Mouse (Mus musculus) kidney, adult 2 months (tissue): ENCODE measurements at regions not wholly inside any gene's neighbourhood (a gene's known extent, or its start where the extent isn't known, plus 50 kb on each side); places are given as distances from the start of the nearest gene placed in this dataset.

Experiments used
- CTCF ChIP-seq: fragments of 200-500 bp; conservative IDR thresholded peaks from 2 replicates; pipeline ENCODE4 v1.5.1; 2011; ENCODE audit warnings: low read depth, mild to moderate bottlenecking, control low read depth, low read length, moderate library complexity, mixed read lengths; ENCODE audit not compliant: insufficient read depth, insufficient read length
- POLR2A ChIP-seq: fragments of 200-500 bp; IDR thresholded peaks from one replicate; pipeline ENCODE4 v1.6.1; 2011; ENCODE audit warnings: low read depth, low read length, control low read depth

DNA sequence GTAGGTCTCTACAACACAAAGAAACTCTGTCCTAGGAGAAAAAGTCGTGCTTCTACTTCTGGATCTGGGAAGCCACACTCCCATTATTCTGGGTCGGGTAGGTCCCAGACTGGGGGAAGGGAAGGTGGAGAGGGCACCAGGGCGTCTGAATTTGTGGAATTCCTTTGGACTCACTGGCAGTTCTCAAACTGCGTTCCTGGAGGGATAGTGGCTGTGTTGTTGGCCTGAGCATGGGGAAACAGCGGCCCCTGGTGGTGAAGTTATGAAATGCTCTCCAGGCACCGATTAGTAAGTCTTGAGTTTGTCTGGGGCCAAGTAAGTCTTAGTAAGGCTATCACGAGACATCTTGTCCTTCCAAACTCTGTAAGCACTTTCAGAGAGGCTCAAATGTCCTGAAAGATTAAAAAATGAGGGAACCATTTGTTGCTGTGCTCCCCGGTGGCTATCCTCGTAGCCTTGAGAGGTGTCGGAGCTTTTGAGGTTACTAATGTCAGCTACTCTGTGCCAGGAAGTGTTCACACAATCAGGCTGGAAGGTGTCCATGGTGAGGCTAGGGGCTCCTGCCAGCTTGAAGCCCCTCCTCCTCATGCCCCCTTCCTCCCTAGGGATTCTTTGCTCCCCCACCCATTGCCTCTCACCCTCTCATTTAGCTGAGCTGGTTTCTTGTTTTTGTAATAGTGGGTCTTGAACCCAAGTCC lies 50.2 kb upstream of the Ryk start:
- TF ChIP-seq CTCF (peak; percentile 90), POLR2A (no peak)
